Mouse (Mus musculus) gastrocnemius, postnatal 36 days (tissue): Measurements from ENCODE around the gene Insm2. TPM values are rescaled to one million over a fixed set of nuclear protein-coding genes. Genes with fewer than 3 reads are reported as not detected.

Experiments
- DNase-seq, 2 experiments: peaks; one replicate each; pipeline ENCODE4 v3.0.0; 2022
- intact Hi-C: fragments of 180-260 bp; cut with DNase I; formaldehyde crosslinking; loops from one replicate; pipeline ENCODE4 v1.15.1; 2025
- total RNA-seq, 2 experiments: library from RNA; stranded (reverse); gene quantifications; 2 replicates each; pipeline ENCODE4 v1.2.3; 2021

Gene Insm2
- total RNA-seq, 2 experiments from 2014 or later = not detected

GRCm38 (mm10) chr12:55600503-55600994 is 1.3 kb downstream of the Insm2 start:
- intact Hi-C loops = no loop called here
- no peak for DNase-seq

- no peak for DNase-seq
- intact Hi-C loops = no loop called here
These were observed 5.2 kb downstream of the Insm2 start for GRCm38 (mm10) chr12:55604411-55604810.

DNA sequence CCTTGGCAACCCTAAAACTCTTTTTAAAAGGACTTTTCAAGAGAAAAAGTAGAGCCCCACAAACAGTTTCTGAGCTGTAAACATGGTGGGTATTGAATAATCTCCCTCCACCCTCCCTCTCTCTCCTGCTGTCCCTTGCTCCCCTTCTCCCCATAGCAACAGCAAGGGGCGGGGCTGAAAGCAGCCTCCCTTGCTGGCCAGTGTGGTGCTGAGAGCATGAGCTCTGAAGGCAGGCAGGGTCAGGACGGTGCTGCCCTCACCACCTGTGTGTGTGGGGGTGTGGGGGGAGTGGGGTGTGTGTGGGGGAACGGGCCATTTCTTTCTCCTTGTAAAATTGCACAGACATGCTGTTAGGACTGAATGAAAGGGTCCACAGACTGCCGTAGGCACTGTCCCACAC is 8.7 kb downstream of the Insm2 start:
- intact Hi-C loops = no loop called here
- no peak for DNase-seq

DNA sequence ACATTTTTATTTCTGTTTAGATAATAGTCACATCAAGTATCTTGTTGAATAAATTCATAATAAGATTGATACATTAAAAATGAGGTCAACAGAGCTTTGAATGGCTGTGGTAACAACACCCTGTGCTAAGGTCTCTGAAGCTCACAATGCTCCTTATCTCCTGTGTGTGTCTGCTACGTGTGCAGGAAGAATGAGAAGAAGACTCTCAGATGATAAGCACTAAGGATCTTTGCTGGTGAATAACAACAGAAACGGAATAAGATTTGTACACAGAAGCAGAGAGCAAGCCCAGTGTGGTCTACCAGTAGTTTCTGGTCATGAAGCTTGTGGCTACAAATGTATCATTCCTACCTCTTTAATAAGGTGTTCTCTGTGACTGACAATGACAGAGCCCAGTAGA is 11.6 kb downstream of the Insm2 start:
- no peak for DNase-seq
- intact Hi-C loops = no loop called here

- intact Hi-C loops = no loop called here
These were observed 21.1 kb downstream of the Insm2 start for GRCm38 (mm10) chr12:55620321-55620720.

DNA sequence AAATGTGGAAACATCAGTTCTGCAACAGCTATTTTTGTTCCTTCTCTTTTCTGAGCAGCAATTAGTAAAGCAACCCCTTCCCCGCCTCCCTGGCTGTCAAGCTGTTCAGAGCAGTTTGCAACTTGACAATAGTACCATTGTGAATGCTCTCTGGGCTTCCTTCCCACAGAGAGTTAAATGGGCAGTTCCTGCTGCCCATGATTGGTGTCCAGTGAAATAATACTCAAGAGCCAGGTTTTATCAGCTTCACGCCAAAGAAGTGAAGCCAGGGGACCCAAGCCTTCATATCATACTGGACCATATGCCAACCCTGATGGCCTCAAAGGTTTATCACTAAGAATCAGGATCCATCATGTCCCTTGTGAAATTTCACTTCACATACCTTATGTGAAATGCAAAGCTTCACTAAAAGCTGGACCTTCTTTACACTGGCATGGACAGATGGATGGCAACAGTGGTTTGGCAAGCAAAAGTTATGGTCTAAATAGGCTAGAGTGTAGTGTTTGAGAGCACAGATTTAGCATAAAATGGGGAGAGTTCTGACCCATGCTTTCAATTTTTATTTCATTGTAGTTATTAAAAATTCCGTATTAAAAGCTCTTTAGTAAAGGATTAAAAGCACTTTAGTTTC is 23.5 kb downstream of the Insm2 start:
- intact Hi-C loops = no loop called here
- no peak for DNase-seq

More at GRCm38 (mm10) chr12:55620321-55620720, 21.1 kb downstream of the Insm2 start:
- no peak for DNase-seq

DNA sequence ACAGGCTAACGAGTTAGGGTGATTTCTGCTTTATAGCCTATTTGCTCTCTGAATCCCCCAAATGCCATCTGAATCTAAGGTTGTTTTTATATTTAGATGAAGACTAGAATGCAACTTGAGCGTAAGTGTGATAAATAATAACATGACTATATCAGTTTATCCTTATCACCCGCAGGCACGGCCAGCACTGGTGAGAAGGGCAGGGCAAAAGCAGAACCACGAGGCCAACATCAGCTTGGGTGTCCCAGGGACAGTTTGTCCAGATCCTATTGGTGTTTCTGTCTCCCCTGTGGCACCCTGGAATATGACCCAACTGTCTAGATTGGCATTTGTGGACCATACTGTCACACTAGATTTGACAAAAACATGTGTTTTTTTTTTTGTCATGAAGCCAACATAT is 24.0 kb downstream of the Insm2 start:
- intact Hi-C loops = no loop called here
- DNase-seq = no peak

- DNase-seq = no peak
- intact Hi-C loops = no loop called here
These were observed 27.5 kb downstream of the Insm2 start for GRCm38 (mm10) chr12:55626711-55627110.

GRCm38 (mm10) chr12:55648011-55648525 is 48.8 kb downstream of the Insm2 start:
- DNase-seq = no peak
- intact Hi-C loops = no loop called here

Other genes starting within 250 kb of the Insm2 start
- gene Psma6, start 215.2 kb upstream of the Insm2 start, total RNA-seq = 100 to 1,000 TPM; 147 to 163 TPM
- 10 to 100 TPM; 17.6 to 39.5 TPM for gene Nfkbia, start 106.8 kb upstream of the Insm2 start, total RNA-seq
- gene Aldoart2, start 34.2 kb upstream of the Insm2 start, total RNA-seq = under 1 TPM; 0.30 to 0.31 TPM
- gene Ralgapa1, start 221.7 kb downstream of the Insm2 start, total RNA-seq = 10 to 100 TPM; 34.8 to 36.8 TPM
- 10 to 100 TPM; 12.5 to 20.8 TPM for gene Brms1l, start 236.9 kb downstream of the Insm2 start, total RNA-seq